Mouse (Mus musculus) midbrain, embryonic 14.5 days (tissue): ENCODE measurements around the gene Ttyh1. TPM values are rescaled to one million over a fixed set of nuclear protein-coding genes. Genes with fewer than 3 reads are reported as not detected.
A peak's percentile ranks its signal among the peaks of the same experiment; 100 is the strongest.

Experiments
- ATAC-seq: fragments of 200-750 bp; cut with Nextera tagmentation; 2 replicates; pipeline ENCODE4 v1.8.0; 2017; ENCODE audit warnings: moderate number of reproducible peaks, moderate library complexity; ENCODE audit not compliant: low FRiP score, low TSS enrichment
- DNase-seq: peaks from one replicate; pipeline ENCODE4 v3.0.0-alpha.2; 2015
- H3K27ac ChIP-seq: fragments of 300-500 bp; sonication (generic); replicated peaks from 2 replicates; pipeline ENCODE4 v1.5.1; 2014; ENCODE audit warnings: mild to moderate bottlenecking, low read depth, low read length, moderate library complexity
- H3K27me3 ChIP-seq: fragments of 300-500 bp; sonication (generic); 2 replicates; pipeline ENCODE4 v1.6.1; 2014; ENCODE audit warnings: low read length, control low read depth, mixed read lengths; ENCODE audit not compliant: control insufficient read depth, insufficient read depth
- H3K36me3 ChIP-seq: fragments of 300-500 bp; sonication (generic); 2 replicates; pipeline ENCODE4 v1.6.1; 2014; ENCODE audit warnings: low read length, control low read depth; ENCODE audit not compliant: control insufficient read depth, insufficient read depth
- H3K4me1 ChIP-seq: fragments of 300-500 bp; sonication (generic); 2 replicates; pipeline ENCODE4 v1.6.1; 2014; ENCODE audit warnings: mild to moderate bottlenecking, antibody characterized with exemption, low read length, control low read depth; ENCODE audit not compliant: control insufficient read depth, insufficient read depth
- H3K4me2 ChIP-seq: fragments of 300-500 bp; sonication (generic); 2 replicates; pipeline ENCODE4 v1.6.1; 2014; ENCODE audit warnings: mild to moderate bottlenecking, low read length, moderate library complexity
- H3K4me3 ChIP-seq: fragments of 300-500 bp; sonication (generic); replicated peaks from 2 replicates; pipeline ENCODE4 v1.5.1; 2014; ENCODE audit warnings: low read depth, low read length
- H3K9ac ChIP-seq: fragments of 300-500 bp; sonication (generic); replicated peaks from 2 replicates; pipeline ENCODE4 v1.6.1; 2014; ENCODE audit warnings: mild to moderate bottlenecking, low read length, moderate library complexity
- H3K9me3 ChIP-seq: fragments of 300-500 bp; sonication (generic); 2 replicates; pipeline ENCODE4 v1.6.1; 2016; ENCODE audit warnings: low read length, control low read depth, mixed read lengths; ENCODE audit not compliant: control insufficient read depth
- WGBS: fragments of 180-500 bp; shearing (Covaris S2); extraction: QIAGEN DNeasy Blood & Tissue Kit; methylation state at CpG from one replicate; pipeline ENCODE4 v1.1.7; 2014; 5-methylcytosine and 5-hydroxymethylcytosine counted together
- polyA plus RNA-seq: library from polyadenylated mRNA; unstranded; fragments of >200 nt; fragmentation: Nextera tagmentation; extraction: Ambion mirVana; gene quantifications from 2 replicates; pipeline ENCODE4 v1.2.1, GENCODE M21; 2014

Ttyh1 gene
- polyA plus RNA-seq, 1 experiment from 2014 or later = 112 TPM

GRCm38 (mm10) chr7:4164090-4164910 is 45.1 kb downstream of the Ttyh1 start, which contains the start of gene Cdc42ep5:
TSS of gene Cdc42ep5 (minus strand) at chr7:4164860.
- no peak for DNase-seq
- H3K4me1 ChIP-seq = peaks cover 17% of the 10 kb centered on the region; the same call in 1 of the 2 replicates
- no peaks in the 10 kb centered on the region for H3K36me3 ChIP-seq
- H3K4me2 ChIP-seq = peak within 1 kb of the TSS; percentile 47
- H3K9me3 ChIP-seq = no peaks in the 10 kb centered on the region
- no peaks in the 10 kb centered on the region for H3K27me3 ChIP-seq
- no peak for ATAC-seq
- H3K27ac ChIP-seq = no peak within 1 kb of the TSS
- H3K4me3 ChIP-seq = peak within 1 kb of the TSS; percentile 19; the same call in 1 of the 2 replicates
- no peak within 1 kb of the TSS for H3K9ac ChIP-seq
- WGBS = 1% methylated on average over 19 of the region's 20 CpGs

- Histone ChIP-seq H3K4me1 (peaks cover 17% of the 10 kb centered on the region; the same call in 1 of the 2 replicates), H3K36me3 (no peaks in the 10 kb centered on the region), H3K9ac (no peak overlapping the region), H3K27ac (no peak overlapping the region), H3K4me3 (no peak overlapping the region), H3K9me3 (no peaks in the 10 kb centered on the region), H3K27me3 (no peaks in the 10 kb centered on the region), H3K4me2 (no peak overlapping the region)
- DNase-seq (no peak), ATAC-seq (no peak)
- 21% methylated on average over 3 of the region's 3 CpGs for WGBS
Observed at GRCm38 (mm10) chr7:4165286-4165685, 46.1 kb downstream of the Ttyh1 start.

- Histone ChIP-seq H3K27ac (no peak overlapping the region), H3K36me3 (no peaks in the 10 kb centered on the region), H3K4me1 (peaks cover 17% of the 10 kb centered on the region; the same call in 1 of the 2 replicates), H3K4me2 (no peak overlapping the region), H3K9me3 (no peaks in the 10 kb centered on the region), H3K9ac (no peak overlapping the region), H3K27me3 (no peaks in the 10 kb centered on the region), H3K4me3 (no peak overlapping the region)
- no peak for ATAC-seq
- DNase-seq = no peak
Observed at GRCm38 (mm10) chr7:4167098-4167497, 47.9 kb downstream of the Ttyh1 start.

DNA sequence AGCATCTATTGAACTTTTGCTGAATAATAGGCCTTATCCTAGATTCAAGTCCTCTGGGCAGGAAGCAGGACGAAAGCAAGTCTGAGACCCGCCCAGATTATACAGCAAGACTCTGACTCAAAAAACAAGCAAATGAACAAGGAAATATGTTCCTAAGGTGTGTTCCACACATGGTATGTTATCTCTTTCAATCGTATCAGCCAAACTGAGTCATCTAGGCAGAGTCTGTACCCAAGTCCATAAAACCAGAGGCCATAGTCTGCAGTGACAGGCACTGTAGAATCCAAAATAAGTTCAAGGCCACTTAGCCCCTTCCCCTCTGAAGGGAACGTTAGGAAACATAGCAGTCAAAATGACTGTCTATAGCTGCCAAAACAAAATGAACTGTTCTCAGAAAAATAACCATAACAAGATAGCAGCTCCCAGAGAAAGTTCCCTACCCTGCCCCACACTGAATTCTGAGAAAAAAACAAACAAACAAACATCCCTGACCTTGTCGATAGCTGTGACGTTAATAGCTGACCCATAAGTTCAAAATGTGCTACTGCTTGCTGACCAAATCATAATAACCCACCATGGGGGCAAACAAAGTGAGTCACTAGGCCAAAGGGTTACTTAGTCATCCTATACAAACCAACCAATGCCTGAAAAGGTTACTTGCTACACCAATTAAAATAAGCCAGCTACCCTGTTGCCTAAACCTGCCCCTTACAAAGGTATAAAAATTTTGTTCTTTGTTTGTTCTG is 51.2 kb downstream of the Ttyh1 start:
- H3K36me3 ChIP-seq = no peaks in the 10 kb centered on the region
- H3K4me1 ChIP-seq = no peaks in the 10 kb centered on the region
- 85% methylated on average over 6 of the region's 6 CpGs for WGBS
- no peaks in the 10 kb centered on the region for H3K27me3 ChIP-seq
- ATAC-seq (no peak), DNase-seq (no peak)
- H3K4me3 ChIP-seq = no peak overlapping the region
- no peak overlapping the region for H3K4me2 ChIP-seq
- H3K9me3 ChIP-seq = no peaks in the 10 kb centered on the region
- no peak overlapping the region for H3K27ac ChIP-seq
- H3K9ac ChIP-seq = no peak overlapping the region

- no peak for DNase-seq
- ATAC-seq = no peak
- H3K36me3 ChIP-seq = no peaks in the 10 kb centered on the region
- H3K4me3 ChIP-seq = no peak overlapping the region
- WGBS = 46% methylated on average over 3 of the region's 3 CpGs
- no peak overlapping the region for H3K27ac ChIP-seq
- no peak overlapping the region for H3K9ac ChIP-seq
- H3K4me2 ChIP-seq = no peak overlapping the region
- no peaks in the 10 kb centered on the region for H3K27me3 ChIP-seq
- no peaks in the 10 kb centered on the region for H3K9me3 ChIP-seq
- no peaks in the 10 kb centered on the region for H3K4me1 ChIP-seq
Observed at GRCm38 (mm10) chr7:4178438-4178837, 59.2 kb downstream of the Ttyh1 start.

Other genes starting within 250 kb of the Ttyh1 start
- not detected in 2 replicates for gene Gm14548, start 221.3 kb upstream of the Ttyh1 start, polyA plus RNA-seq
- not detected in 2 replicates for gene Lilra6, start 203.9 kb upstream of the Ttyh1 start, polyA plus RNA-seq
- gene Lair1, start 56.2 kb upstream of the Ttyh1 start, polyA plus RNA-seq = 1.5 and 2.8 TPM in 2 replicates
- gene Leng8, start 17.6 kb downstream of the Ttyh1 start, polyA plus RNA-seq = 68.4 and 77.3 TPM in 2 replicates
- 3.4 and 4.8 TPM in 2 replicates for gene Leng9, start 31.0 kb downstream of the Ttyh1 start, polyA plus RNA-seq
- 3.1 and 5.3 TPM in 2 replicates for gene Cdc42ep5, start 45.5 kb downstream of the Ttyh1 start, polyA plus RNA-seq
- gene Lilra5, start 118.3 kb downstream of the Ttyh1 start, polyA plus RNA-seq = 0.20 TPM in 1 of 2 replicates, not detected in the other
- gene Ncr1, start 218.3 kb downstream of the Ttyh1 start, polyA plus RNA-seq = not detected in 2 replicates